Mouse (Mus musculus) bone marrow, adult 2 months (tissue): Measurements from ENCODE around the gene Eif2b2.

Source experiments
- CTCF ChIP-seq: fragments of 200-500 bp; IDR thresholded peaks from 2 replicates; pipeline ENCODE4 v1.5.1; 2011; ENCODE audit warnings: low read length, control low read depth; ENCODE audit not compliant: control insufficient read depth, insufficient read depth
- POLR2A ChIP-seq: fragments of 200-500 bp; IDR thresholded peaks from 2 replicates; pipeline ENCODE4 v1.6.1; 2011; ENCODE audit warnings: low read depth, mild to moderate bottlenecking, control low read depth, low read length, borderline replicate concordance; ENCODE audit not compliant: control insufficient read depth

- no peak for TF ChIP-seq CTCF
- TF ChIP-seq POLR2A: no peak
Observed at GRCm38 (mm10) chr12:85169877-85170276, 49.4 kb upstream of the Eif2b2 start.
